Comparison of ENCODE assay signal across 1 mouse cellular context in the genomic region with DNA sequence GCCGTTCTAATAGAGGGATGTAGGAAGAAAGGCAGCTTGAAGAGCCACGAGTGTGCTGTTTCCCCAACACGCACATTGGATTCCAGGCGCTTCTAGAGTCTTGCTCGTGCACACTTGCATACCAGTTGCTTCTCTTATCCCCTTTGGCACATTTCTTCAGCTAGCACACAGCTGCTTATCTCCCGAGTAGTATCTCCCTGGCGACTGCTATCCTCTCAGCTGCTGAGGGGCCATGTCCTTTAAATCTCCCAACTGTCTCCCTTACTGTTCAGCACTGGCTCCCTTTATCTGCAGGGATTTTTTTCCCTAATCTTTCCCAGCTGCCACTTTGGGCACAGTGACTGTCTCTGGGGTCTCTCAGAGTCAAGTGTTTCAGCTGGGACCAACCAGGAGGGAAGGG.
TF ChIP-seq lines count a peak whose summit lies in the region.

No protein-coding gene starts in this region.

TF ChIP-seq in myocyte, 11 proteins besides CTCF, POLR2A, EP300 and RAD21 (continued from another document):
- peak; percentile 62 to 90 (median 85) for TF ChIP-seq MYOG (IDR thresholded peaks at IDR 0.05; ENCODE audit: control insufficient read depth in 1 of 3, insufficient read depth in 1 of 3, insufficient read length in 2 of 3, low read depth in 2 of 3)
